8 mouse cellular contexts compared by ENCODE assay signal in genomic region chr11:113682897-113683626, GRCm38 (mm10). TPM values are rescaled to one million over a fixed set of nuclear protein-coding genes. Genes with fewer than 3 reads are reported as not detected.
A peak's percentile ranks its signal among the peaks of the same experiment; 100 is the strongest.
DNase-seq lines count a peak whose midpoint lies in the region; ATAC-seq lines count a peak whose summit lies in the region.

No protein-coding gene starts in this region.

- peaks cover 5% of the 10 kb centered on the region; the same call in 1 of the 2 replicates for H3K4me1 ChIP-seq in brown adipose tissue, adult 24 weeks (ENCODE audit: control insufficient read depth, insufficient read depth, insufficient read length, low read length)
- peaks cover 23% of the 10 kb centered on the region for H3K4me1 ChIP-seq in forebrain, embryonic 14.5 days (ENCODE audit: control insufficient read depth, insufficient read depth, low read length)
- H3K4me1 ChIP-seq in limb, embryonic 11.5 days (ENCODE audit: control insufficient read depth, insufficient read depth, low read length): peaks cover 8% of the 10 kb centered on the region
- H3K4me1 ChIP-seq in midbrain, embryonic 10.5 days: peaks cover 52% of the 10 kb centered on the region

- DNase-seq in MN1 (ENCODE audit: low spot score): peak; percentile 47
- DNase-seq in forebrain, embryonic 14.5 days (ENCODE audit: low spot score): peak; percentile 29
- DNase-seq in limb, embryonic 11.5 days (ENCODE audit: low spot score): peak; percentile 67
- DNase-seq in midbrain, embryonic 10.5 days (ENCODE audit: low spot score): peak; percentile 74
- peak; percentile 33 for DNase-seq in spleen, adult 12 weeks (ENCODE audit: low spot score)

- peak overlapping the region; percentile 92 for H3K4me3 ChIP-seq in brown adipose tissue, adult 24 weeks (ENCODE audit: insufficient read depth, low read depth, low read length)
- peak overlapping the region; percentile 95 for H3K4me3 ChIP-seq in forebrain, embryonic 14.5 days (ENCODE audit: low read depth, low read length)
- H3K4me3 ChIP-seq in limb, embryonic 11.5 days (ENCODE audit: low read depth, low read length): peak overlapping the region; percentile 90
- peak overlapping the region; percentile 93 for H3K4me3 ChIP-seq in midbrain, embryonic 10.5 days

- H3K27me3 ChIP-seq in forebrain, embryonic 14.5 days (replicated peaks; ENCODE audit: control insufficient read depth, insufficient read depth, low read length): no peaks in the 10 kb centered on the region
- no peaks in the 10 kb centered on the region for H3K27me3 ChIP-seq in limb, embryonic 11.5 days (ENCODE audit: control insufficient read depth, insufficient read depth, low read length)
- H3K27me3 ChIP-seq in midbrain, embryonic 10.5 days (ENCODE audit: low read depth, poor library complexity, severe bottlenecking): no peaks in the 10 kb centered on the region

- H3K27ac ChIP-seq in brown adipose tissue, adult 24 weeks (replicated peaks; ENCODE audit: low read depth, low read length): peak overlapping the region; percentile 75
- peak overlapping the region; percentile 93 for H3K27ac ChIP-seq in forebrain, embryonic 14.5 days (ENCODE audit: low read depth, low read length)
- peak overlapping the region; percentile 97 for H3K27ac ChIP-seq in limb, embryonic 11.5 days (replicated peaks; ENCODE audit: low read depth, low read length)
- peak overlapping the region; percentile 96 for H3K27ac ChIP-seq in midbrain, embryonic 10.5 days (replicated peaks)

- peak; percentile 25 for ATAC-seq in forebrain, embryonic 14.5 days
- peak; percentile 30 to 34; a peak in 3 of 4 replicates for ATAC-seq in hematopoietic stem cell, adult 5-6 weeks (replicated peaks in 1 of 2; ENCODE audit: insufficient read depth in 1 of 2, low FRiP score in 2 of 2, low TSS enrichment in 1 of 2, low read depth in 1 of 2, poor library complexity in 2 of 2, severe bottlenecking in 2 of 2)
- ATAC-seq in limb, embryonic 11.5 days (ENCODE audit: insufficient number of reproducible peaks, low FRiP score, low TSS enrichment, low read depth): peak; percentile 31; the same call in 1 of the 2 replicates
- ATAC-seq in activated CD4-positive, CD25-positive, alpha-beta regulatory T cell, adult 4 months: no peak

- 2% methylated on average over 38 of the region's 38 CpGs for WGBS in forebrain, embryonic 14.5 days
- WGBS in limb, embryonic 11.5 days: 3% methylated on average over 38 of the region's 38 CpGs
- 2% methylated on average over 38 of the region's 38 CpGs for WGBS in midbrain, embryonic 10.5 days

- no peaks in the 10 kb centered on the region for H3K9me3 ChIP-seq in forebrain, embryonic 14.5 days (replicated peaks; ENCODE audit: control insufficient read depth, low read length)
- no peaks in the 10 kb centered on the region for H3K9me3 ChIP-seq in limb, embryonic 11.5 days (ENCODE audit: control insufficient read depth, low read length)
- no peaks in the 10 kb centered on the region for H3K9me3 ChIP-seq in midbrain, embryonic 10.5 days (replicated peaks)

- peak overlapping the region; percentile 95 for H3K4me2 ChIP-seq in forebrain, embryonic 14.5 days (ENCODE audit: low read length)
- peak overlapping the region; percentile 74 for H3K4me2 ChIP-seq in limb, embryonic 11.5 days (ENCODE audit: low read depth, severe bottlenecking)

- H3K36me3 ChIP-seq in forebrain, embryonic 14.5 days (ENCODE audit: control insufficient read depth, insufficient read depth, low read length): peaks cover under 1% of the 10 kb centered on the region
- peaks cover 2% of the 10 kb centered on the region; the same call in 1 of the 2 replicates for H3K36me3 ChIP-seq in limb, embryonic 11.5 days (ENCODE audit: control insufficient read depth, insufficient read depth, low read length)
- peaks cover 6% of the 10 kb centered on the region for H3K36me3 ChIP-seq in midbrain, embryonic 10.5 days

- H3K9ac ChIP-seq in forebrain, embryonic 14.5 days (ENCODE audit: low read length): peak overlapping the region; percentile 89
- H3K9ac ChIP-seq in limb, embryonic 11.5 days (ENCODE audit: low read length): peak overlapping the region; percentile 89

RNA-seq across cellular contexts. Expression of gene Fam104a, which starts 0.9 kb away (rescaled TPM):
- 17.2 and 20.3 TPM in 2 replicates for polyA plus RNA-seq in brown adipose tissue, adult 24 weeks (2012; ENCODE audit: insufficient read depth, insufficient read length, missing spikeins)
- polyA plus RNA-seq in forebrain, embryonic 14.5 days (2014; fragmentation: Nextera tagmentation; extraction: Ambion mirVana): 53.2 and 53.7 TPM in 2 replicates
- total RNA-seq in hematopoietic stem cell, adult 5-6 weeks (2017): 23.7 and 28.0 TPM in 2 replicates
- polyA plus RNA-seq in limb, embryonic 11.5 days (2014; fragmentation: Nextera tagmentation; extraction: Ambion mirVana): 53.0 and 54.2 TPM in 2 replicates
- polyA plus RNA-seq in midbrain, embryonic 10.5 days (2016; fragmentation: Nextera tagmentation; extraction: Ambion mirVana): 60.5 and 60.9 TPM in 2 replicates
- 10 to 100 TPM; 16.4 to 18.6 TPM for polyA plus RNA-seq in activated CD4-positive, CD25-positive, alpha-beta regulatory T cell, adult 4 months (2017; shearing (Covaris generic))

RNA-seq across cellular contexts. Expression of gene D11Wsu47e, which starts 1.1 kb away (rescaled TPM):
- 3.6 and 4.2 TPM in 2 replicates for polyA plus RNA-seq in brown adipose tissue, adult 24 weeks (2012; ENCODE audit: insufficient read depth, insufficient read length, missing spikeins)
- 27.0 and 28.4 TPM in 2 replicates for polyA plus RNA-seq in forebrain, embryonic 14.5 days (2014; fragmentation: Nextera tagmentation; extraction: Ambion mirVana)
- 14.1 and 14.5 TPM in 2 replicates for total RNA-seq in hematopoietic stem cell, adult 5-6 weeks (2017)
- polyA plus RNA-seq in limb, embryonic 11.5 days (2014; fragmentation: Nextera tagmentation; extraction: Ambion mirVana): 24.0 and 26.1 TPM in 2 replicates
- polyA plus RNA-seq in midbrain, embryonic 10.5 days (2016; fragmentation: Nextera tagmentation; extraction: Ambion mirVana): 25.0 and 26.4 TPM in 2 replicates
- 1 to 10 TPM; 6.8 to 8.6 TPM for polyA plus RNA-seq in activated CD4-positive, CD25-positive, alpha-beta regulatory T cell, adult 4 months (2017; shearing (Covaris generic))

RNA-seq across cellular contexts. Expression of gene Cpsf4l, which starts 26.8 kb away (rescaled TPM):
- polyA plus RNA-seq in brown adipose tissue, adult 24 weeks (2012; ENCODE audit: insufficient read depth, insufficient read length, missing spikeins): not detected in 2 replicates
- not detected in 2 replicates for polyA plus RNA-seq in forebrain, embryonic 14.5 days (2014; fragmentation: Nextera tagmentation; extraction: Ambion mirVana)
- not detected in 2 replicates for total RNA-seq in hematopoietic stem cell, adult 5-6 weeks (2017)
- polyA plus RNA-seq in limb, embryonic 11.5 days (2014; fragmentation: Nextera tagmentation; extraction: Ambion mirVana): 0.51 and 0.54 TPM in 2 replicates
- polyA plus RNA-seq in midbrain, embryonic 10.5 days (2016; fragmentation: Nextera tagmentation; extraction: Ambion mirVana): 0.37 and 0.51 TPM in 2 replicates
- under 1 TPM in 1 of 2 experiments, not detected in 1; 0.45 TPM for polyA plus RNA-seq in activated CD4-positive, CD25-positive, alpha-beta regulatory T cell, adult 4 months (2017; shearing (Covaris generic))

RNA-seq across cellular contexts. Expression of gene Slc39a11, which starts 33.2 kb away (rescaled TPM):
- 6.5 and 7.0 TPM in 2 replicates for polyA plus RNA-seq in brown adipose tissue, adult 24 weeks (2012; ENCODE audit: insufficient read depth, insufficient read length, missing spikeins)
- polyA plus RNA-seq in forebrain, embryonic 14.5 days (2014; fragmentation: Nextera tagmentation; extraction: Ambion mirVana): 29.5 and 32.4 TPM in 2 replicates
- total RNA-seq in hematopoietic stem cell, adult 5-6 weeks (2017): 26.6 and 40.3 TPM in 2 replicates
- polyA plus RNA-seq in limb, embryonic 11.5 days (2014; fragmentation: Nextera tagmentation; extraction: Ambion mirVana): 12.2 and 14.9 TPM in 2 replicates
- polyA plus RNA-seq in midbrain, embryonic 10.5 days (2016; fragmentation: Nextera tagmentation; extraction: Ambion mirVana): 20.4 and 20.7 TPM in 2 replicates
- polyA plus RNA-seq in activated CD4-positive, CD25-positive, alpha-beta regulatory T cell, adult 4 months (2017; shearing (Covaris generic)): 10 to 100 TPM; 12.5 to 17.1 TPM

RNA-seq across cellular contexts. Expression of gene Cog1, which starts 34.1 kb away (rescaled TPM):
- polyA plus RNA-seq in brown adipose tissue, adult 24 weeks (2012; ENCODE audit: insufficient read depth, insufficient read length, missing spikeins): 16.7 and 19.4 TPM in 2 replicates
- 28.8 and 33.9 TPM in 2 replicates for polyA plus RNA-seq in forebrain, embryonic 14.5 days (2014; fragmentation: Nextera tagmentation; extraction: Ambion mirVana)
- 14.5 and 16.1 TPM in 2 replicates for total RNA-seq in hematopoietic stem cell, adult 5-6 weeks (2017)
- polyA plus RNA-seq in limb, embryonic 11.5 days (2014; fragmentation: Nextera tagmentation; extraction: Ambion mirVana): 29.3 and 30.6 TPM in 2 replicates
- 23.1 and 29.9 TPM in 2 replicates for polyA plus RNA-seq in midbrain, embryonic 10.5 days (2016; fragmentation: Nextera tagmentation; extraction: Ambion mirVana)
- polyA plus RNA-seq in activated CD4-positive, CD25-positive, alpha-beta regulatory T cell, adult 4 months (2017; shearing (Covaris generic)): 10 to 100 TPM; 17.6 to 17.9 TPM
